Mouse (Mus musculus) kidney, adult 11 months (tissue): ENCODE data around the gene Olfr799.

Experiments
- DNase-seq: peaks from one replicate; pipeline ENCODE4 v3.0.0; 2022

Olfr799 gene

GRCm38 (mm10) chr10:129637184-129637583, at the start of gene Olfr799:
TSS of gene Olfr799 (plus strand) at chr10:129637484.
- no peak for DNase-seq

- DNase-seq, result no peak
Observed at GRCm38 (mm10) chr10:129612470-129612869, 24.8 kb upstream of the Olfr799 start, which contains the start of gene Olfr796. TSS of gene Olfr796 (minus strand) at chr10:129612570.

- no peak for DNase-seq
Observed at GRCm38 (mm10) chr10:129621724-129622123, 15.6 kb upstream of the Olfr799 start.

GRCm38 (mm10) chr10:129623251-129623650, 14.0 kb upstream of the Olfr799 start:
- no peak for DNase-seq

DNA sequence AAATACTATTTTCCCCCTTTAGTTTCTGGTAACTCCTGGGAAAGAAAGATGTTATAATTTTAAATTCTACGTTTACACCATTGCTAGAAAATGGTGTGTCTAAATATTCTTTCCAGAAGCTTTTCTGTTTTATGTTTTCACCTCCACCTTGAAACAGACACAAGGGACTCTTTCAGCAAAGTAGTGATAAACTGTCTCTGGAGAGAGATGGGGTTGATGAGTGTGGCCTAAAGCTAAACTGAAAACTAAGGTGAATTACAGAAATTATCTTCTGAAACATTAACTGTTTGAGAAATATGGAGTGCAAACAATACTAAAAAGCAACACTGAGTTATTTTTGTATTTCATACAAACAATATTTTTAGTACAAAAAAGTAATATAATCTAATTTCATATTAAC, 9.4 kb upstream of the Olfr799 start, which contains the start of gene Olfr798:
Gene Olfr798 (minus strand): TSS at position 101 of the 400 bp plus-strand sequence.
- no peak for DNase-seq

DNA sequence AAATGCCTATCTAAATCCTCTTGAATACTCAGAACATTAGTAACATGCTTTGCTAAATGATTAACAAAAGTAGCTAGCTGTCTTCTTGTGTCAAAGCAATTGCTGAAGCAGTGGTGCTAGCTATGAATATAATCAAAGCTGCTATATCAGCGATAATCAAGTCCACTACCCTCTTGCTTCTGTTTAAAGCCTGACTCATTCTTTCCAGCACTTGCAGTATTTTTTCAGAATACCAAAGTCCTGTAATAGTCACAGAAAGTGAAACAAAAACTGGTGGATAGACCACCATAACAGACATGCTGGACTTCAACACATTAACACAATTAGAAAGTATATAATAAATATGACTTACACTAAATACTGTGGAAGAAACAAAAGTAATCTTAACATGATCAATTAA, 14.5 kb downstream of the Olfr799 start:
- no peak for DNase-seq

DNA sequence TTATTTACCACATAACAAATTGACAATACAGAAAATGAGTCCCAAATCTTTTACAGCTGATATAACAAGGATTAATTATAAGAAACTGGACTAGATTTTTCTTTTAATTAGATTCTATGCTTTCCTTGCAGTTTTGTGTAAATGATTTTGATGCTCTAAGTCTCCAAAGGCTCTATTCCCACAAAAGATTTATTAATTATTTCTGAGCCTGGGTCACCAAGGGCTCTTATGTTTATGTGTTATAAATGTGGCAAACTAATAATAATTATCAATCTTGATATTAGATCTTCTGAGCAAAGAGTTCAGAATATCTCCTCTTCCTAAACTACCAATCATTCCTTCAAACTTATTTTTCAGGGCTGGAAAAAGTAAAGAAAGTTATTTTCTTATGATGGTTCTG, 20.1 kb downstream of the Olfr799 start, which contains the start of gene Olfr800:
Gene Olfr800 (plus strand): TSS at position 301 of the 400 bp plus-strand sequence.
- DNase-seq, result no peak

GRCm38 (mm10) chr10:129673765-129674164, 36.5 kb downstream of the Olfr799 start, which contains the start of gene Olfr801:
TSS of gene Olfr801 (minus strand) at chr10:129673865.
- DNase-seq, result no peak

DNA sequence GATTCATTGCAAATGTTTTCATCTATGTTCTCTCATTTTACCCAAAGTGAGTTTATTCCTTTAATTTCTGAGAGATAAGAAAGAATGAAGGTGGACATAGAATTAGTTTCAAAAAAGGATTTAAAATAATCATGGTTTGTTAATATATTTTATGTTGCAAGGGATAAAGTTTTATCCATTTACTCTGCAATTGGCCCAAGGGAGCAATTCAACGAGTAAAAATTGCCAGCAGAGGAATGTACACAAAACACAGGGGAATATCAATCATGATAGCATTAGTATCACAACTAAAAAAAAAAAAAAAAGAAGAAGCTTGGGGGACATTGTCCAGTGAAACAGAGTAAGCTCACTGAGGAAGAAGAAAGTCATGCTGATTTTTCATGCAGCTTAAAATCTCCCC, 50.8 kb downstream of the Olfr799 start, which contains the start of gene Olfr802:
Gene Olfr802 (minus strand): TSS at position 101 of the 400 bp plus-strand sequence.
- no peak for DNase-seq

GRCm38 (mm10) chr10:129694186-129694585, 56.9 kb downstream of the Olfr799 start, which contains the start of gene Olfr803:
TSS of gene Olfr803 (minus strand) at chr10:129694286.
- no peak for DNase-seq
